Mouse (Mus musculus): ENCODE results near the gene Mfsd6l. TPM values are rescaled to one million over a fixed set of nuclear protein-coding genes. Genes with fewer than 3 reads are reported as not detected.

The Mfsd6l gene
- total RNA-seq, 2 experiments from 2014 or later: not detected

GRCm38 (mm10) chr11:68591708-68592107, 35.7 kb downstream of the Mfsd6l start:
- intact Hi-C loops (cut with DNase I): no loop called here
- no peak for DNase-seq (ENCODE audit: low spot score in 2 of 2)

- intact Hi-C loops (cut with DNase I): no loop called here
- DNase-seq (ENCODE audit: low spot score in 2 of 2): no peak
Measured at GRCm38 (mm10) chr11:68593247-68593646, 37.3 kb downstream of the Mfsd6l start.

GRCm38 (mm10) chr11:68597912-68598311, 41.9 kb downstream of the Mfsd6l start:
- intact Hi-C loops (cut with DNase I): no loop called here
- DNase-seq (ENCODE audit: low spot score in 2 of 2): no peak

GRCm38 (mm10) chr11:68600551-68601021, 44.6 kb downstream of the Mfsd6l start:
- intact Hi-C loops (cut with DNase I): no loop called here
- peak in 1 of 2 experiments; percentile 72 for DNase-seq (ENCODE audit: low spot score in 2 of 2)

- intact Hi-C loops (cut with DNase I): no loop called here
Measured at GRCm38 (mm10) chr11:68601486-68601991, 45.6 kb downstream of the Mfsd6l start.

GRCm38 (mm10) chr11:68602200-68602931, 46.4 kb downstream of the Mfsd6l start:
- intact Hi-C loops (cut with DNase I): no loop called here
- no peak for DNase-seq (ENCODE audit: low spot score in 2 of 2)

More at GRCm38 (mm10) chr11:68601486-68601991, 45.6 kb downstream of the Mfsd6l start:
- no peak for DNase-seq (ENCODE audit: low spot score in 2 of 2)

GRCm38 (mm10) chr11:68607046-68607445, 51.1 kb downstream of the Mfsd6l start:
- intact Hi-C loops (cut with DNase I): no loop called here
- no peak for DNase-seq (ENCODE audit: low spot score in 2 of 2)

Other genes starting within 250 kb of the Mfsd6l start
- 1 to 10 TPM; 6.0 to 7.9 TPM for gene Ntn1, start 155.4 kb upstream of the Mfsd6l start, total RNA-seq (2021)
- 1 to 10 TPM; 2.1 to 4.2 TPM for gene Pik3r5, start 124.1 kb upstream of the Mfsd6l start, total RNA-seq (2021)
- 1 to 10 TPM; 2.8 to 4.0 TPM for gene Pik3r6, start 53.2 kb upstream of the Mfsd6l start, total RNA-seq (2021)
- 1 to 10 TPM; 1.1 to 1.6 TPM for gene Ccdc42, start 30.8 kb downstream of the Mfsd6l start, total RNA-seq (2021)
- 100 to 1,000 TPM; 197 to 215 TPM for gene Myh10, start 135.4 kb downstream of the Mfsd6l start, total RNA-seq (2021)